8 mouse cellular contexts compared by ENCODE assay signal in the genomic region with DNA sequence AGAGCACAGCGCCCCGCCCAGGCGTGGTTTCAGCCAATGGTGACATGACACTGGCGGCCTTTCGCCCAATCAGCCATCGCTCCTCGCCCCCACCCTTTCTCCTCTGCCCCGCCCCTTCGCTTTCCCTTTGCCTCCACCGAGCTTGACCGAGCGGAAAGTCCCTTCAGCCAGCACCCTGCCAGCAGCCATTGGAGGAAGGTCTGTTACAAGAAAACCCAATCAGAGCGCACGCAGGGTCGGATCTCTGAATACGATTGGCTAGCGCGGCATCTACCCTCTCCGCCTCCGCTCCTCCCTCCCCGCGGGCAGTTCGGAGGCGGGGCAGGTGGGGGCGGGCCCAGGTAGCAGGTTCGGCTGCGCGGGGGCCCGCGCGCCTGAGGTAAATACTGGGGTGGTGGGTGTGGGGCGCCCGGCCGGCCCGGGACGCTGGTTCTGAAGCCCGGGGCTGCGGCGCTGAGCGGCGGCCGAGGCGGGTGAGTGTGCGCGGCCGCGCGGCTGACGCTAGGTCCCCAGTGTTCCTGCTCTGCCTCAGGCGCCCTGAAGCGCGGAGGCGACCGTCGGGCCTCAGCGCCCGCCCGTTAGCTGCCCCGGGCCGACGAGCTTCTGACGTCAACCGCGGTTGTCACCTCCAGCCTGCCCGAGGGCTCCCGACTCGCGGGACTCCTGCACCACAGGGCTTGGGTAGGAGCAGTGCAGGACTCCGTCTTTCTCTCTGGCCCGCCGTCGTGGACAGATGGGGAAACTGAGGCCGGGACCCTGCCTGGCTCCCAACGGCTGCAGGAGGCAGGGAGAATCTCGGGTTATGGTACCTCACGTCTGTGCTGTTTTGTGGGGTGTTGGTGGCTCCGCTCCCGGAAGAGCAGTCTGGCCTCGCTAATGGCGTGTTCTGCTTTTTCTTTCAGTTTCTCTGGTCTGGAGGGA. TPM values are rescaled to one million over a fixed set of nuclear protein-coding genes. Genes with fewer than 3 reads are reported as not detected.
DNase-seq lines count a peak whose midpoint lies in the region; ATAC-seq and TF ChIP-seq lines count a peak whose summit lies in the region.

A gene (plus strand): TSS at position 308 of the 921 bp plus-strand sequence.

- H3K27me3 ChIP-seq in embryonic facial prominence, embryonic 13.5 days, result no peaks in the 10 kb centered on the region
- no peaks in the 10 kb centered on the region for H3K27me3 ChIP-seq in kidney, adult 2 months (replicated peaks; ENCODE audit: control insufficient read depth, insufficient read depth, low read length)
- H3K27me3 ChIP-seq in limb, embryonic 12.5 days, result no peaks in the 10 kb centered on the region; the same call in 1 of the 2 replicates
- 0 out of 2 replicates have a peak, but pooled peaks cover 6% of the 10 kb centered on the region for H3K27me3 ChIP-seq in midbrain, embryonic 15.5 days (replicated peaks)
- no peaks in the 10 kb centered on the region for H3K27me3 ChIP-seq in spleen, adult 2 months (ENCODE audit: control insufficient read depth, insufficient read depth, low read length)

- DNase-seq in 3134 (ENCODE audit: extremely low read depth, insufficient read length, low spot score), result peak; percentile 98
- DNase-seq in adrenal gland, postnatal 36 days, result peak; percentile 98
- peak; percentile 99 to 100 for DNase-seq in heart, adult 18-20 months
- peak; percentile 100 for DNase-seq in kidney, adult 2 months
- peak; percentile 97 to 99 for DNase-seq in spleen, adult 2 months (ENCODE audit: low read depth in 1 of 2, low spot score in 2 of 2)

- peak within 1 kb of the TSS; percentile 91 for H3K4me3 ChIP-seq in embryonic facial prominence, embryonic 13.5 days
- peak within 1 kb of the TSS; percentile 85 for H3K4me3 ChIP-seq in kidney, adult 2 months (ENCODE audit: insufficient read depth, low read depth, low read length)
- H3K4me3 ChIP-seq in limb, embryonic 12.5 days (replicated peaks), result peak within 1 kb of the TSS; percentile 80
- H3K4me3 ChIP-seq in midbrain, embryonic 15.5 days, result peak within 1 kb of the TSS; percentile 92
- peak within 1 kb of the TSS; percentile 93 for H3K4me3 ChIP-seq in spleen, adult 2 months (ENCODE audit: extremely low read depth, insufficient read depth, insufficient read length)

- H3K4me2 ChIP-seq in embryonic facial prominence, embryonic 13.5 days, result peak within 1 kb of the TSS; percentile 79
- H3K4me2 ChIP-seq in limb, embryonic 12.5 days, result peak within 1 kb of the TSS; percentile 80
- peak within 1 kb of the TSS; percentile 73 for H3K4me2 ChIP-seq in midbrain, embryonic 15.5 days

- TF ChIP-seq POLR2A in kidney, adult 2 months (IDR thresholded peaks at IDR 0.05; ENCODE audit: low read depth, low read length), result no peak
- peak; percentile 51 for TF ChIP-seq POLR2A in spleen, adult 2 months (IDR thresholded peaks at IDR 0.05; ENCODE audit: low read depth, low read length)

- H3K27ac ChIP-seq in embryonic facial prominence, embryonic 13.5 days, result peak within 1 kb of the TSS; percentile 63
- H3K27ac ChIP-seq in kidney, adult 2 months (ENCODE audit: insufficient read depth, low read depth, low read length), result peak within 1 kb of the TSS; percentile 87
- peak within 1 kb of the TSS; percentile 62; the same call in 1 of the 2 replicates for H3K27ac ChIP-seq in limb, embryonic 12.5 days
- H3K27ac ChIP-seq in midbrain, embryonic 15.5 days, result peak within 1 kb of the TSS; percentile 90
- peak within 1 kb of the TSS; percentile 97 for H3K27ac ChIP-seq in spleen, adult 2 months (ENCODE audit: insufficient read depth, low read length)

- H3K4me1 ChIP-seq in embryonic facial prominence, embryonic 13.5 days, result peaks cover 13% of the 10 kb centered on the region
- peaks cover 5% of the 10 kb centered on the region; the same call in 1 of the 2 replicates for H3K4me1 ChIP-seq in kidney, adult 2 months (ENCODE audit: control insufficient read depth, insufficient read depth, low read length)
- H3K4me1 ChIP-seq in limb, embryonic 12.5 days (replicated peaks), result peaks cover 17% of the 10 kb centered on the region
- peaks cover 14% of the 10 kb centered on the region for H3K4me1 ChIP-seq in midbrain, embryonic 15.5 days
- H3K4me1 ChIP-seq in spleen, adult 2 months (ENCODE audit: control insufficient read depth, insufficient read depth, insufficient read length), result peaks cover 17% of the 10 kb centered on the region; the same call in 1 of the 2 replicates

- under 1% methylated on average over 74 of the region's 80 CpGs for WGBS in embryonic facial prominence, embryonic 13.5 days
- under 1% methylated on average over 79 of the region's 80 CpGs for WGBS in kidney, adult 2 months
- WGBS in limb, embryonic 12.5 days, result under 1% methylated on average over 75 of the region's 80 CpGs
- under 1% methylated on average over 75 of the region's 80 CpGs for WGBS in midbrain, embryonic 15.5 days
- WGBS in spleen, adult 2 months, result under 1% methylated on average over 78 of the region's 80 CpGs

- ATAC-seq in embryonic facial prominence, embryonic 13.5 days (ENCODE audit: insufficient number of reproducible peaks, insufficient read depth, low FRiP score, low TSS enrichment, low read depth), result peak; percentile 99
- peak; percentile 100 for ATAC-seq in limb, embryonic 12.5 days (ENCODE audit: insufficient number of reproducible peaks, insufficient read depth, low FRiP score, low TSS enrichment, low read depth)
- ATAC-seq in midbrain, embryonic 15.5 days (replicated peaks), result peak; percentile 99

- no peaks in the 10 kb centered on the region for H3K36me3 ChIP-seq in embryonic facial prominence, embryonic 13.5 days
- no peaks in the 10 kb centered on the region for H3K36me3 ChIP-seq in kidney, adult 2 months (ENCODE audit: control insufficient read depth, insufficient read depth, low read length)
- no peaks in the 10 kb centered on the region for H3K36me3 ChIP-seq in limb, embryonic 12.5 days
- H3K36me3 ChIP-seq in midbrain, embryonic 15.5 days (replicated peaks), result no peaks in the 10 kb centered on the region
- no peaks in the 10 kb centered on the region for H3K36me3 ChIP-seq in spleen, adult 2 months (ENCODE audit: control insufficient read depth, insufficient read depth, low read length)

- peak within 1 kb of the TSS; percentile 86 for H3K9ac ChIP-seq in embryonic facial prominence, embryonic 13.5 days
- H3K9ac ChIP-seq in limb, embryonic 12.5 days (replicated peaks), result peak within 1 kb of the TSS; percentile 79
- peak within 1 kb of the TSS; percentile 78 for H3K9ac ChIP-seq in midbrain, embryonic 15.5 days

- H3K9me3 ChIP-seq in embryonic facial prominence, embryonic 13.5 days, result no peaks in the 10 kb centered on the region
- no peaks in the 10 kb centered on the region for H3K9me3 ChIP-seq in limb, embryonic 12.5 days
- no peaks in the 10 kb centered on the region for H3K9me3 ChIP-seq in midbrain, embryonic 15.5 days

- no peak for TF ChIP-seq CTCF in kidney, adult 2 months (conservative IDR thresholded peaks at IDR 0.05; ENCODE audit: insufficient read depth, insufficient read length, low read depth, low read length)
- no peak for TF ChIP-seq CTCF in spleen, adult 2 months (IDR thresholded peaks at IDR 0.05; ENCODE audit: extremely low read depth, insufficient read depth, insufficient read length, insufficient replicate concordance)

RNA-seq across cellular contexts. Expression of the gene that starts here (rescaled TPM):
- 10 to 100 TPM; 55.7 to 60.9 TPM for total RNA-seq in adrenal gland, postnatal 36 days (2021)
- polyA plus RNA-seq in embryonic facial prominence, embryonic 13.5 days (2015; fragmentation: Nextera tagmentation; extraction: Ambion mirVana), result 13.0 and 14.3 TPM in 2 replicates
- total RNA-seq in heart, adult 18-20 months (2021), result 10 to 100 TPM; 25.6 to 28.4 TPM
- polyA plus RNA-seq in kidney, adult 2 months (2012; rRNA removed), result 8.4 and 10.0 TPM in 2 replicates
- 14.0 and 14.4 TPM in 2 replicates for polyA plus RNA-seq in limb, embryonic 12.5 days (2016; fragmentation: Nextera tagmentation; extraction: Ambion mirVana)
- 18.1 and 19.8 TPM in 2 replicates for polyA plus RNA-seq in midbrain, embryonic 15.5 days (2015; fragmentation: Nextera tagmentation; extraction: Ambion mirVana)
- polyA plus RNA-seq in spleen, adult 2 months (2012; rRNA removed), result 10.1 and 10.3 TPM in 2 replicates

Comparison
In these comparisons a context has a peak if more than half of its experiments do, and no peak if none do; other contexts are left out.
1. Peak in every context shown above with its lines: DNase-seq, ATAC-seq, H3K4me3 ChIP-seq and H3K27ac ChIP-seq.